Mouse (Mus musculus) bone marrow, adult 2 months (tissue): ENCODE results near the gene Tbx3.

Experiments used
- CTCF ChIP-seq: fragments of 200-500 bp; IDR thresholded peaks from 2 replicates; pipeline ENCODE4 v1.5.1; 2011; ENCODE audit warnings: low read length, control low read depth; ENCODE audit not compliant: control insufficient read depth, insufficient read depth
- POLR2A ChIP-seq: fragments of 200-500 bp; IDR thresholded peaks from 2 replicates; pipeline ENCODE4 v1.6.1; 2011; ENCODE audit warnings: low read depth, mild to moderate bottlenecking, control low read depth, low read length, borderline replicate concordance; ENCODE audit not compliant: control insufficient read depth

DNA sequence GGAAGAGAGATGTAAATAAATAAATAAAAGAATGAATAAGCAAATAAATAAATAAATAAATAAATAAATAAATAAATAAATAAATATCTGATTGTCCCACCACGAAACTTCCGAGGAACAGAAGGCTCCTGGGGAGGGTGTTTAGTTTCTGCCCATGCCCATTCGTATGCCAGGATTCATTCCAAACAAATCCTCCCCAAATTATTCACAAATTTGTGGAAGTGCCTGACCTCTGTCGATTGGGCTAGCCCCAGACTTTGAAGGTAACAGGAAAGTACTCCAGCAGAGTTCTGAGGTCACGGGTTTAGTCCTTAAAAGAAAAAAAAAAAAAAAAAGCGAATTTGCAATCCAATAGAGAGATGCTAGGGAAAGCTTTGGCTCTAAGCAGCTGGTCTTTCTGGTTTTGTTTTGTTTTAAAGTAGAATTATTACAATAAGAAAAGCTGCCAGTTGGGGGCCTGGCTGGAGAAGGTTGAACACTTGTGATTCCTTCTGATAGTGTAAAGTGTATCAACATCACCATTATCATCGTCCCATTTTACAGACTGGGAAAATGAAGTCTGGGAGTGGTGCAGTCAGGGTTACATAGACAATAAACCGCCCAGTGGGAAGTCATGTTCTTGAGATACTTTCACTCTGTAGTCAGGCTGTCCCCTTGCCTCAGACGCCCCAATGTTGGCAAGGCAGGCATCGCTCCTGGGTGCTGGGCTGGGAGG is 9.3 kb downstream of the Tbx3 start:
- TF ChIP-seq POLR2A, result no peak
- TF ChIP-seq CTCF, result no peak
